In genomic region chr11:50850989-50851601, GRCm38 (mm10) we compare ENCODE assay signal across 8 mouse cellular contexts. TPM values are rescaled to one million over a fixed set of nuclear protein-coding genes. Genes with fewer than 3 reads are reported as not detected.
DNase-seq lines count a peak whose midpoint lies in the region; ATAC-seq lines count a peak whose summit lies in the region.
"Had no signal": no experiment of that assay in that cellular context is flagged by ENCODE, and none has a peak within 500 bp of the region (broad histone marks: within the 10 kb centered on the region; RNA-seq: fewer than 3 reads in every experiment).

No protein-coding gene starts in this region.

- no peaks in the 10 kb centered on the region; the same call in 1 of the 2 replicates for H3K4me1 ChIP-seq in liver, embryonic 13.5 days (replicated peaks)

- peak; percentile 19 to 44 for DNase-seq in spleen, adult 18-20 months
- no peak for DNase-seq in spleen, adult 12 weeks (ENCODE audit: low spot score)
- DNase-seq in embryo, embryonic 10.5 days (ENCODE audit: low spot score): peak; percentile 20
- DNase-seq in liver, embryonic 13.5 days: no peak
- DNase-seq in splenic B cell, adult 2 months (ENCODE audit: low read depth, low spot score): peak; percentile 54
- DNase-seq in layer of hippocampus, postnatal 36 days: no peak

- H3K27me3 ChIP-seq in liver, embryonic 13.5 days: peaks cover 63% of the 10 kb centered on the region
- H3K27me3 ChIP-seq in splenic B cell, adult 2 months (ENCODE audit: control insufficient read depth, insufficient read depth, low read length, poor library complexity, severe bottlenecking): no peaks in the 10 kb centered on the region

- ATAC-seq in hematopoietic stem cell, adult 5-6 weeks (replicated peaks in 1 of 2; ENCODE audit: insufficient read depth in 1 of 2, low FRiP score in 2 of 2, low TSS enrichment in 1 of 2, low read depth in 1 of 2, poor library complexity in 2 of 2, severe bottlenecking in 2 of 2): peak; percentile 20 to 22; a peak in 1 of 4 replicates
- ATAC-seq in liver, embryonic 13.5 days (ENCODE audit: low read depth): no peak

- under 1% methylated on average over 72 of the region's 72 CpGs for WGBS in liver, embryonic 13.5 days (ENCODE audit: insufficient replicate concordance)

- no peaks in the 10 kb centered on the region for H3K36me3 ChIP-seq in liver, embryonic 13.5 days
- no peaks in the 10 kb centered on the region for H3K36me3 ChIP-seq in splenic B cell, adult 2 months (ENCODE audit: control insufficient read depth, insufficient read depth, low read length, poor library complexity, severe bottlenecking)

- peak overlapping the region; percentile 44 for H3K4me2 ChIP-seq in liver, embryonic 13.5 days

- no peak overlapping the region for H3K27ac ChIP-seq in liver, embryonic 13.5 days

- no peak overlapping the region for H3K9ac ChIP-seq in liver, embryonic 13.5 days

- peak overlapping the region; percentile 29 for H3K4me3 ChIP-seq in liver, embryonic 13.5 days (replicated peaks)
- H3K4me3 ChIP-seq: erythroblast, embryonic 14.5 days had no signal

- 0 out of 2 replicates have a peak, but pooled peaks cover 4% of the 10 kb centered on the region for H3K9me3 ChIP-seq in liver, embryonic 13.5 days (replicated peaks)

RNA-seq across cellular contexts. Expression of gene Grm6, which starts 0.6 kb away (rescaled TPM):
- 0.25 TPM in 1 of 2 replicates, not detected in the other for total RNA-seq in hematopoietic stem cell, adult 5-6 weeks (2017)
- 0.03 TPM in 1 of 2 replicates, not detected in the other for polyA plus RNA-seq in liver, embryonic 13.5 days (2015; fragmentation: Nextera tagmentation; extraction: Ambion mirVana)
- not detected for total RNA-seq in layer of hippocampus, postnatal 36 days (2021)
- polyA plus RNA-seq: erythroblast, embryonic 14.5 days had no signal

RNA-seq across cellular contexts. Expression of gene Zfp879, which starts 9.7 kb away (rescaled TPM):
- 1.6 and 1.7 TPM in 2 replicates for total RNA-seq in hematopoietic stem cell, adult 5-6 weeks (2017)
- 0.07 TPM in 2 replicates for polyA plus RNA-seq in liver, embryonic 13.5 days (2015; fragmentation: Nextera tagmentation; extraction: Ambion mirVana)
- 1 to 10 TPM; 3.3 to 5.0 TPM for total RNA-seq in layer of hippocampus, postnatal 36 days (2021)
- polyA plus RNA-seq: erythroblast, embryonic 14.5 days had no signal

RNA-seq across cellular contexts. Expression of gene Zfp354c, which starts 23.6 kb away (rescaled TPM):
- 6.2 and 6.4 TPM in 2 replicates for total RNA-seq in hematopoietic stem cell, adult 5-6 weeks (2017)
- polyA plus RNA-seq in liver, embryonic 13.5 days (2015; fragmentation: Nextera tagmentation; extraction: Ambion mirVana): 1.7 TPM in 2 replicates
- total RNA-seq in layer of hippocampus, postnatal 36 days (2021): 10 to 100 TPM; 51.4 to 52.3 TPM
- polyA plus RNA-seq: erythroblast, embryonic 14.5 days had no signal

RNA-seq across cellular contexts. Expression of gene Zfp454, which starts 36.4 kb away (rescaled TPM):
- total RNA-seq in hematopoietic stem cell, adult 5-6 weeks (2017): not detected in 2 replicates
- polyA plus RNA-seq in liver, embryonic 13.5 days (2015; fragmentation: Nextera tagmentation; extraction: Ambion mirVana): 0.37 and 0.70 TPM in 2 replicates
- 1 to 10 TPM; 6.7 to 7.0 TPM for total RNA-seq in layer of hippocampus, postnatal 36 days (2021)
- polyA plus RNA-seq: erythroblast, embryonic 14.5 days had no signal

Comparison
In these comparisons a context has a peak if more than half of its experiments do, and no peak if none do; other contexts are left out.
1. DNase-seq: peak in spleen, adult 18-20 months (2 of 2), embryo, embryonic 10.5 days (single experiment) and splenic B cell, adult 2 months (single experiment); none in spleen, adult 12 weeks (single experiment), liver, embryonic 13.5 days (single experiment) and layer of hippocampus, postnatal 36 days (0 of 2).